Mouse (Mus musculus): ENCODE measurements around the gene Chst13.

- TF ChIP-seq POLR2A (IDR thresholded peaks at IDR 0.05; ENCODE audit: insufficient read length, low read depth) (no peak), USF1 (IDR thresholded peaks at IDR 0.05; ENCODE audit: low read depth) (no peak), MAX (IDR thresholded peaks at IDR 0.05; ENCODE audit: low read depth) (no peak), CEBPB (IDR thresholded peaks at IDR 0.05; ENCODE audit: insufficient read depth, poor library complexity, severe bottlenecking) (no peak), POLR2AphosphoS2 (IDR thresholded peaks at IDR 0.05; ENCODE audit: insufficient read length, low read depth) (no peak), TCF12 (IDR thresholded peaks at IDR 0.05; ENCODE audit: insufficient read depth, poor library complexity, severe bottlenecking) (no peak), MYOG (IDR thresholded peaks at IDR 0.05; ENCODE audit: control insufficient read depth in 1 of 3, insufficient read depth in 1 of 3, insufficient read length in 2 of 3, low read depth in 2 of 3) (no peak), REST (IDR thresholded peaks at IDR 0.05; ENCODE audit: insufficient read depth, insufficient read length) (no peak), MYOD1 (IDR thresholded peaks at IDR 0.05; ENCODE audit: control insufficient read depth in 1 of 3, insufficient read length in 2 of 3, low read depth in 2 of 3) (no peak), TCF3 (IDR thresholded peaks at IDR 0.05; ENCODE audit: insufficient read length, low read depth) (no peak), E2F4 (IDR thresholded peaks at IDR 0.05; ENCODE audit: insufficient read depth) (no peak)
These were observed 9.0 kb downstream of the Chst13 start for GRCm38 (mm10) chr6:90315961-90316360.

All from myocyte (in vitro differentiated cells).